Mouse (Mus musculus): Measurements from ENCODE around the gene Aarsd1. TPM values are rescaled to one million over a fixed set of nuclear protein-coding genes. Genes with fewer than 3 reads are reported as not detected.
"Not testable (repeated sequence)": the region's sequence is repeated elsewhere in the genome, so short reads cannot be mapped to it uniquely, and the experiment has no call there.

Gene Aarsd1
- polyA plus RNA-seq (2015; fragmentation: Nextera tagmentation; extraction: Ambion mirVana): 96.2 and 98.2 TPM in 2 replicates

- no peaks in the 10 kb centered on the region for H3K9me3 ChIP-seq (replicated peaks; ENCODE audit: control insufficient read depth, low read length, poor library complexity, severe bottlenecking)
- under 1% methylated on average over 44 of the region's 45 CpGs for WGBS
- peak; percentile 78 for ATAC-seq
Observed at GRCm38 (mm10) chr11:101417101-101417855, at the start of gene Aarsd1. TSS of gene Aarsd1 (minus strand) at chr11:101417615.

GRCm38 (mm10) chr11:101466552-101466950, 49.1 kb upstream of the Aarsd1 start:
- H3K4me3 ChIP-seq (ENCODE audit: low read depth, low read length): peak overlapping the region; percentile 98
- WGBS: 66% methylated on average over 5 of the region's 5 CpGs
- not testable (repeated sequence) for H3K9me3 ChIP-seq (replicated peaks; ENCODE audit: control insufficient read depth, low read length, poor library complexity, severe bottlenecking); H3K27ac ChIP-seq (ENCODE audit: low read length); H3K36me3 ChIP-seq (ENCODE audit: control insufficient read depth, insufficient read depth, low read length); ATAC-seq; H3K27me3 ChIP-seq (ENCODE audit: control insufficient read depth, insufficient read depth, low read depth, low read length)
- peak overlapping the region; percentile 79 for H3K4me2 ChIP-seq (ENCODE audit: low read length)
- H3K9ac ChIP-seq (ENCODE audit: low read depth, low read length): peak overlapping the region; percentile 97
- peaks cover 46% of the 10 kb centered on the region for H3K4me1 ChIP-seq (ENCODE audit: control insufficient read depth, insufficient read depth, low read length)

More at GRCm38 (mm10) chr11:101417101-101417855, at the start of gene Aarsd1:
- Histone ChIP-seq H3K27ac (ENCODE audit: low read length) (peak within 1 kb of the TSS; percentile 85), H3K4me1 (ENCODE audit: control insufficient read depth, insufficient read depth, low read length) (peaks cover 7% of the 10 kb centered on the region), H3K36me3 (ENCODE audit: control insufficient read depth, insufficient read depth, low read length) (peaks cover 5% of the 10 kb centered on the region; the same call in 1 of the 2 replicates), H3K27me3 (ENCODE audit: control insufficient read depth, insufficient read depth, low read depth, low read length) (no peaks in the 10 kb centered on the region), H3K9ac (ENCODE audit: low read depth, low read length) (peak within 1 kb of the TSS; percentile 91), H3K4me2 (ENCODE audit: low read length) (peak within 1 kb of the TSS; percentile 90), H3K4me3 (ENCODE audit: low read depth, low read length) (peak within 1 kb of the TSS; percentile 84)

GRCm38 (mm10) chr11:101465869-101466551, 48.6 kb upstream of the Aarsd1 start, which contains the start of gene Vat1:
TSS of gene Vat1 (minus strand) at chr11:101466230.
- peaks cover 46% of the 10 kb centered on the region for H3K4me1 ChIP-seq (ENCODE audit: control insufficient read depth, insufficient read depth, low read length)
- ATAC-seq: peak; percentile 79
- peaks cover 14% of the 10 kb centered on the region for H3K36me3 ChIP-seq (ENCODE audit: control insufficient read depth, insufficient read depth, low read length)
- under 1% methylated on average over 60 of the region's 60 CpGs for WGBS
- no peaks in the 10 kb centered on the region for H3K9me3 ChIP-seq (replicated peaks; ENCODE audit: control insufficient read depth, low read length, poor library complexity, severe bottlenecking)
- peak within 1 kb of the TSS; percentile 97 for H3K9ac ChIP-seq (ENCODE audit: low read depth, low read length)
- peak within 1 kb of the TSS; percentile 96 for H3K27ac ChIP-seq (ENCODE audit: low read length)
- H3K4me3 ChIP-seq (ENCODE audit: low read depth, low read length): peak within 1 kb of the TSS; percentile 98
- H3K4me2 ChIP-seq (ENCODE audit: low read length): peak within 1 kb of the TSS; percentile 79
- H3K27me3 ChIP-seq (ENCODE audit: control insufficient read depth, insufficient read depth, low read depth, low read length): no peaks in the 10 kb centered on the region

- peak overlapping the region; percentile 97 for H3K9ac ChIP-seq (ENCODE audit: low read depth, low read length)
- H3K4me3 ChIP-seq (ENCODE audit: low read depth, low read length): peak overlapping the region; percentile 98
- H3K36me3 ChIP-seq (ENCODE audit: control insufficient read depth, insufficient read depth, low read length): peaks cover 18% of the 10 kb centered on the region
- H3K27ac ChIP-seq (ENCODE audit: low read length): peak overlapping the region; percentile 96
- H3K4me1 ChIP-seq (ENCODE audit: control insufficient read depth, insufficient read depth, low read length): peaks cover 46% of the 10 kb centered on the region
- ATAC-seq: peak; percentile 41
- WGBS: 0% methylated on average over 51 of the region's 51 CpGs
- H3K9me3 ChIP-seq (replicated peaks; ENCODE audit: control insufficient read depth, low read length, poor library complexity, severe bottlenecking): no peaks in the 10 kb centered on the region
- H3K27me3 ChIP-seq (ENCODE audit: control insufficient read depth, insufficient read depth, low read depth, low read length): no peaks in the 10 kb centered on the region
- peak overlapping the region; percentile 79 for H3K4me2 ChIP-seq (ENCODE audit: low read length)
Observed at GRCm38 (mm10) chr11:101465101-101465868, 47.9 kb upstream of the Aarsd1 start.

DNA sequence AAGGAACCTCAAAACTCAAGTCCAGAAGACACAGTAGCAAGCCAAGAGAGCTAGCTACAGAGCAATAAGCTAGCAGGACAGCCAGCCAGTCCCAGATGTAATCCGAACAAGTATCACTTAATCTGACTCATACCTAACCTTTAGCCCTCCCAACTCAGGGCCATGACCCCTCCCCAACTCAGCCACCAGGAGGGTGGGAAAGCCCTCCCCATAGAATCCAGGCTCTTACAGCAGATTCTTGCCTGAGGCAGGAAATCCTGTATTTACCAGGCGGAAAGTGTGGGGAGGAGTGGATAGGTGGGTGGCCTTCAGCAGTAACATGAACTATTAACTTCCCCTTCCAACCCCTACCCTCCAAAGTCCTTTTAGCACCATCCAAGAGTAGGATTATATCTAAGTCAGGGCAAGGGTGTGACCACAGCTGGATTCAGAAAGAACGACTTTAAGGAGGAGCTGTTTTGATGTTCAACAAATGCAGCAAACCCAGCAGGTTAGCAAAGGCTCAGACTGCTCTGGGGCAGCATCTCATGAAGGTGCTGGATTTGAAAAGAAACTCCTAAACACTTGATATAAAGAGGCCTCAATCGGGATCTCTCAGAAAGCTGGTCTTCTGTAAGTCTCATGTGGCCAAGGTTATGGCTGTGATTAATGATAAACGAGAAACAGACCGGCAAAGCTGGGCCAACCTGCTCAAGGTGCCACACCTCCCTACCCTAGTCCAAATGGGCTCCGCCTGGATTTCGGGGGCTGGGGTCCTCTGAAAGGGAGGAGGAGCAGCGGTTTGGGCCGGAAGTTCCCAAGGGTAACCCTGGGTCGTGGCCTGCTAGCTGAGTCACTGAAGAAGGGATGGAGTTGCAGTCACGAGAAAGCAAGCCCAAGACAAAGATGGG, 47.0 kb upstream of the Aarsd1 start, which contains the start of gene Rnd2:
Gene Rnd2 (plus strand): TSS at position 789 of the 890 bp plus-strand sequence.
- peak within 1 kb of the TSS; percentile 98 for H3K4me3 ChIP-seq (ENCODE audit: low read depth, low read length)
- peak within 1 kb of the TSS; percentile 79 for H3K4me2 ChIP-seq (ENCODE audit: low read length)
- H3K9ac ChIP-seq (ENCODE audit: low read depth, low read length): peak within 1 kb of the TSS; percentile 97
- ATAC-seq: no peak
- H3K36me3 ChIP-seq (ENCODE audit: control insufficient read depth, insufficient read depth, low read length): peaks cover 25% of the 10 kb centered on the region
- H3K27me3 ChIP-seq (ENCODE audit: control insufficient read depth, insufficient read depth, low read depth, low read length): no peaks in the 10 kb centered on the region
- peaks cover 46% of the 10 kb centered on the region for H3K4me1 ChIP-seq (ENCODE audit: control insufficient read depth, insufficient read depth, low read length)
- H3K27ac ChIP-seq (ENCODE audit: low read length): peak within 1 kb of the TSS; percentile 96
- 12% methylated on average over 12 of the region's 12 CpGs for WGBS
- H3K9me3 ChIP-seq (replicated peaks; ENCODE audit: control insufficient read depth, low read length, poor library complexity, severe bottlenecking): no peaks in the 10 kb centered on the region

DNA sequence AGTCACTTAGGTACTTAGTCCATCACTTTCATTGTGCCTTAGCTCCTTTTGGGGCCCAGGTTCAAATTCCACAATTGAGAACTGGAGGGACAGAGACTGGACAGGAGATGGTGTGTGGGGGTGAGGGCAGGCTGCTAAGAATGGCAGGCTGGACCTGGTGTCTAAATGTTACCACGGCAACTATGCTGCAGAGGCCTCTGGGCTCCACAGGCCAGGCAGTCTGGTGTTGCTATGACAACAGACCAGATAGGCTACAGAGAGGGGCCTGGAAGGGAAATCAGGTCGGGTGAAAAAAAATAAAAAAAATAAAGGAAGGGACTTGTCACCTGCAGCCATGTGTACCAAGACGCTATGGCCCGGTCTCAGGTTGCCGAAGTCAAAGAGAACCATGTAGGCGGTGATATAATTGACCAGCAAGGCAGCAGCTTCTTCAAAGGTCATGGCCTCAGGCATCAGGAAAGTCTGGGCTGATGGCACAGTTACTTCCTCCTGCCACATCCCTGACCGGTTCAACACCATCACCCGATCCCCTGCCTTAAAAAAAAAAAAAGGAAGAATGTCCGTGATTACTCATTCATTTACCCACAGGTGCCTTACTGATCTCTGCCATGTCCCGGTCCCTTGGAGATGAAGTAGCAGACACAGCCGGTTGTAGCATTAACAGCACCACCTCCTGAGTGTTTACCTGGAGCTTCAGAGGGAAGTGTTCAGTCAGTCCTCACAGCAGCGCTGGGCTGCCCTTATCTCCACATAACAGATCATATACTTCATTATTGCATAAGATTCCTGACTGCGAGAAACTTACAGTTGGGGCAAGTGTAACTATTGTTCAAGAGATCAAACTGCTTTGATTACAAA, 45.4 kb upstream of the Aarsd1 start:
- no peaks in the 10 kb centered on the region for H3K9me3 ChIP-seq (replicated peaks; ENCODE audit: control insufficient read depth, low read length, poor library complexity, severe bottlenecking)
- WGBS: 26% methylated on average over 13 of the region's 13 CpGs
- peak overlapping the region; percentile 45 for H3K9ac ChIP-seq (ENCODE audit: low read depth, low read length)
- H3K4me3 ChIP-seq (ENCODE audit: low read depth, low read length): peak overlapping the region; percentile 98; the same call in 1 of the 2 replicates
- H3K27ac ChIP-seq (ENCODE audit: low read length): peak overlapping the region; percentile 53
- ATAC-seq: peak; percentile 40; the same call in 1 of the 2 replicates
- peak overlapping the region; percentile 79 for H3K4me2 ChIP-seq (ENCODE audit: low read length)
- no peaks in the 10 kb centered on the region for H3K27me3 ChIP-seq (ENCODE audit: control insufficient read depth, insufficient read depth, low read depth, low read length)
- H3K4me1 ChIP-seq (ENCODE audit: control insufficient read depth, insufficient read depth, low read length): peaks cover 39% of the 10 kb centered on the region
- peaks cover 33% of the 10 kb centered on the region for H3K36me3 ChIP-seq (ENCODE audit: control insufficient read depth, insufficient read depth, low read length)

- peak overlapping the region; percentile 53 for H3K27ac ChIP-seq (ENCODE audit: low read length)
Observed at GRCm38 (mm10) chr11:101462141-101462540, 44.7 kb upstream of the Aarsd1 start.

More at GRCm38 (mm10) chr11:101462141-101462540, 44.7 kb upstream of the Aarsd1 start:
- H3K9ac ChIP-seq (ENCODE audit: low read depth, low read length): 0 out of 2 replicates have a peak overlapping the region, but pooled peaks have one; percentile 38
- no peaks in the 10 kb centered on the region for H3K9me3 ChIP-seq (replicated peaks; ENCODE audit: control insufficient read depth, low read length, poor library complexity, severe bottlenecking)
- H3K4me2 ChIP-seq (ENCODE audit: low read length): peak overlapping the region; percentile 79
- H3K27me3 ChIP-seq (ENCODE audit: control insufficient read depth, insufficient read depth, low read depth, low read length): no peaks in the 10 kb centered on the region
- no peak overlapping the region for H3K4me3 ChIP-seq (ENCODE audit: low read depth, low read length)
- 58% methylated on average over 14 of the region's 14 CpGs for WGBS
- peaks cover 33% of the 10 kb centered on the region for H3K4me1 ChIP-seq (ENCODE audit: control insufficient read depth, insufficient read depth, low read length)
- no peak for ATAC-seq
- peaks cover 40% of the 10 kb centered on the region for H3K36me3 ChIP-seq (ENCODE audit: control insufficient read depth, insufficient read depth, low read length)
